Mouse (Mus musculus): ENCODE results near the gene Bcas1.
A peak's percentile ranks its signal among the peaks of the same experiment; 100 is the strongest.
"Not testable (repeated sequence)": the region's sequence is repeated elsewhere in the genome, so short reads cannot be mapped to it uniquely, and the experiment has no call there.

The Bcas1 gene

DNA sequence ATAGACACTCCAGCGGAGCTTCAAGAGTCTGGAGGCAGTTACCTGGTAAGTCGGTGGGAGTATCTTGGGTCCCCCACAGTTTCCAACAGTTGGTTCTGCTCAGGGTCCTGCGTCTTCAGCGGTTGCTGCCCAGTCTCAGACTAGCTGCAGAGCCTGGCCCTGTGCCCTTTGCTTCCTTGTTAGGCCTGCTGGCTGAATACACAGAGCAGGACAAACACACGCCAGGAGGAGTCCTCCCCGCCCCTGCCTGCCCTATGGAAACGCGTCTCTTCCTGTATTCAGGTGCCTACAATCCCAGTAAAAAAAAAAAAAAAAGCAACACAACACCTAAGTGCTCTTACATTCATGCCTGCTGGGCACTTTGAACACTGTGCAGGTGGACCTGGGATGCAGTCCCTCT lies at the start of gene Bcas1:
TSS of gene Bcas1 (minus strand) at position 142 of the 400 bp plus-strand sequence.
- DNase-seq, result peak; percentile 24 to 52

DNA sequence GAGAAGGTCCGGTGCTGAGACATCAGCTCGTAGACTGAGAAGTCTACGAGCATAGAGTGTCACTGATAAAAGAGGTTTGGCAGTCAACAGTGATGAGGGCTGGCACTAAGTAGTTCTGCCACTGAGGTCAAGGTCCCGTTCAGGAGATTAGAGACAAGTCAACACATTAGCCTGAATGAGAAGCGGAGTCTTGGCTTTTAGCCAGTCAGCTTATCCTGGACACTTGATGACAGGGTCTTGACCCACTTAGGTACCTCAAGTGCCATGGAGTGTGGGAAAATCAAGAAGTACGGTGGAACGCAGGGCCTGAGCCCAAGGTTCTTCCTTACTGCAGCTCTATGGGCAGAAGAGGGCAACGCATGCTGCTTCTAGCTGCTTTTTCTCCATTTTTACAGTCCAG lies 49.0 kb upstream of the Bcas1 start:
- DNase-seq, result peak; percentile 6 to 26

DNA sequence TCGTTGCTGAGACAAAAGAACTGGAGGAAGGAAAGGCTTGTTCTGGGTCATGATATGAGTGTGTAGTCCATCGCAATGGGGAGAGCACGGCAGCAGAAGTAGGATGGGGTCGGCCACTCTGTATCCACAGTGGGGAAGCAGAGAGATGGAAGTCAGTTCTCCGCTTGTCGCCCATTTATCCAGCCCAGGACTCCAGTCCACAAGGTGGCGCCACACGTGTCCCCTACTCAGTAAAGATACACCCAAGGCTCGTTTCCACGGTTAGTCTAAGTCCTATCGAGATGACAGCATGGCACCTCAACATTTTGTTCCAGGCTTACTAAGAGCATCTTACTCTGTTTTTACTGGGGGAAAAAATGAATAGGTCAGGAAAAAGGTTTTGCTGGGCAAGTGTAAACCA lies 48.6 kb upstream of the Bcas1 start:
- peak; percentile 30 to 37 for DNase-seq

DNA sequence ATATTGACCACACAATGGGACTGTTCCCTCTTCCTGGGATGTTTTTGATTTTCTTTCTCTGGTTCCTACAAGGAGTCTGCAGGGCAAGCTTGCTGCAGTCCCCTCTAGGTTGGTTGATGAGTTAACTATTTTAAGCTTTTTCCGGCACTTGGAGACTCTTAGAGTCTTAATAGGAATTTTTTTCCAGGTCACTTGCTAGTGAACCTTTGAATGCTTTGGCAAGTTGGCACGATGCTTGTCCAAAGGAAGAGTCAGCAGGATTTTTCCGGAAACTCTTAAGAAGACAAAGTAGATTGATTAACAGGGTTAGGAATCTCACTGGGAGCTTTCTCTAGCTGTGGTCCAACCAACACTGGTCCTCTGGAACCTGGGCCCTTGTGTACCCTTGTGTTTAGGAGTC lies 47.5 kb upstream of the Bcas1 start:
- DNase-seq, result no peak

DNA sequence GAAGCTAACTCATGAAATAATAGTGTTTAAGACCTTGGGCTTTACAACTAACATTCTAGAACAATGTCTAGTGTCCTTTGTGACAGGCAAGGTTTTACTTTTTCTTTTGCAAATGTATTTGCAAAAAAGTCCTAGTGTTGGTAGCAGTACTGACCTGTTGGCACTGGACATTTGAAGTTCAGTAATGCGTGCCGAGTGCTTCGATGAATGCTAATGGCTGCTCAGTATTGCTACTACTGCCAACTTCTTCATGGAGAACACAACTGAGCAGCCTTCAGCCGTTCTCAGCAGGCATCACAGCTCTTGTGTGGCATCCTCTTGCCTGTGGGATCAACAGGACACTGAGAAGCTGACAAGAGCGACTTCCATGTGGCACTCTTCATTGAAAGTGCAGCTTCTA lies 46.5 kb upstream of the Bcas1 start:
- no peak for DNase-seq

DNA sequence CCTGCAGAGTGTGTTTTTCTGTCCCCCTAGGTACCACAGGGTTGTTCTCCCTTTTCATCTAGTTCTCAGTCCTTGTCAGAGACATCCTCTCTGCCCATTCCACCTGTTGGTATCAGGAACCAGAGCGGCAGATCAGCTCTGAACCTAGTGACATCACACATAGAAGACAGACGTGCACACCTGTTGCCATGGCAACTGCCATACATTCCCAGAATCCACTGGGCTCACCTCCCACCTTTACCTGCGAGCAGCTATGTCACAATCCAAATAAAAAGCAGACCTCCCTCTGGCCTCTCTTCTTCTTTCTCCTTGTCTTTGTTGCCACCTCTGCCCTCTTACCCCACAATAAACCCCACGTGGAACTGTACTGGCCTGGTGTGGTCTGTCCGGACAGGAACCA lies 42.9 kb upstream of the Bcas1 start:
- no peak for DNase-seq

DNA sequence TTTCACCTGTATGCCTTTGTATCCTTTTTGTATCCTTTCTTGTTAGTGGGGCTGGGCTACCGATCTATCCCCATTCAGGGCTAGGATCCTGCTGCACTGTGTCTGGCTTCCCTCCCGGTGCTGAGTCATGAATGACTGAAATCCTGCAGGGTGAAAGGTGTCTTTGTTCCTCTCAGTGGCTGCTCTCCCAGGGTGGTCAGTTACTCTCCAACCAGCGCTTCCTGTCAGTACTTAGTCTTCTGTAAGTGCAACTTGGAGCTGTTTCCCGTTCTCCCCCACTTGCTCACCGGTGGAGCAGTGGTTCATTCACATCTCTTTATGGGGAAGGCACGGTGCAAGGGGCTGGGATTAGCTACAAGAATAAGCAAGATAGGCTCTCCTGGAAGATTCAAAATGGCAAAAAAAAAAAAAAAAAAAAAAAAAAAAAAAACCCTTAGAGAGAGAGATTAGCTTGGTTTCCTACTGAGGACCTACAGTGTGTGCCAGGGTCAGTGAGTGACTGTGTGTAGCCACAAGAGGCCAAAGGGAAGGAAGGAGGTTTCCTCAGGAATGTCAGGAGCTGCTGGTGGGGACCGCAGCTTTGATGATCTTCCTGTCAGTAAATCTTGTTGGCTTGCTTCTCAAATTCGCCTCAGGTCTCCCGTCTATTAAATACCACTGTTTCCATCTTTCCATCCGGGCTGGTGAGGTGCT lies 42.1 kb upstream of the Bcas1 start:
- DNase-seq, result peak; percentile 6 to 34

DNA sequence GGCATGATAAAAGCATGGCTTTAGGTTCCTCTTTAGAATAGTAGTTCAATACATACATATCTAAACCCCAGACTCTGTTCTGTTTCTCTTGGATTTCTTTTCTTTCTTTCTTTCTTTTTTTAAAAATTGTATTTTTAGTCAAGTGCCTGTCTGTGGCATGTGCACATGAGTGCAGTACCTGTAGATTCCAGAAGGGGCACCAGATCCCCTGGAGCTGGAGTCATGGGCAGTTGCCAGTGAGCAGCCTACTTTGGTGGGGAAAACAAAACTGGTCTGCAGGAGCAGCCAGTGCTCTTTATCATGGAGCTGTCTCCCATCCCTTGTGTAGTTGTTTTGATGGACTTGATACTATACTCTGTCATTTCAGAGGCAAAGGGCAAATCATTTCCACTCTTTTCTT lies 40.4 kb upstream of the Bcas1 start:
- no peak for DNase-seq

DNA sequence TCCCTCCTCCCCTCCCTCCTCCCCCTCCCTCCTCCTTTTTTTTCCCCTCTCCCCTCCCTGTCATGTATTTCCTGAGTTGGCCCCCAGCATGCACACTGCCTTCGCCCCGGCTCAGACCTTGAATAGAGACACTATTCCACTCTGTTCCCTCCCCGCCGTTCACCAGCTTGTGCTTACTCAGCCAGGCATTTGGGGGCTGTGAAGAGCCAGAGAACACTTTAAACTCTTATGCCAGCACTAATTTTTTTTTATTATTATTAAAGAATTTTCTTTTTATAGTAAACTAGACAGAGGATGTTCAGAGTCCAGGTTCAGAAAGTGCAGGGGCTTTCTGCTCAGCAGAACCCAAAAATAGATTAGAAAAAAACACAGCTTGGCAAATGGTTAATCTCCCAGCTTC lies 37.2 kb upstream of the Bcas1 start:
- no peak for DNase-seq

DNA sequence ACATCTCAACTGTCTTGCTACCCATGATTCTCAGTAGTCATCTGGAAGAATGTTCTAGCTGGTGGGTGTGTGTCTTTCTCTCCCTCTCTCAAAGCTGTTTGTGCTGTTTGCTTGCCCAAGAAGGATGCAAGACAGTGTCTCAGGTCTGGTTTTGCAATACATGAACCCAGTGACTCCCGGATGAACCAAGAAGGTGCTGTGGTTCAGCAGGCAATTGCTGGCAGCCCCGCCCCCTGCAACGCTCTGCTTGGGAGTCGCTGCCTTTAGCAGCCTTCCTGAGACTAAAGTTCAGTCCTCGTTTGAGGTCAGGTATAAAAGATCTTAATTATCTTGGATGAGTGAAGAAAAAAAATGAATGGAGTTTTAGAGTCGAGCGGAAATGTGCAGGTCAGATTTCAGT lies 34.0 kb upstream of the Bcas1 start:
- DNase-seq, result no peak

DNA sequence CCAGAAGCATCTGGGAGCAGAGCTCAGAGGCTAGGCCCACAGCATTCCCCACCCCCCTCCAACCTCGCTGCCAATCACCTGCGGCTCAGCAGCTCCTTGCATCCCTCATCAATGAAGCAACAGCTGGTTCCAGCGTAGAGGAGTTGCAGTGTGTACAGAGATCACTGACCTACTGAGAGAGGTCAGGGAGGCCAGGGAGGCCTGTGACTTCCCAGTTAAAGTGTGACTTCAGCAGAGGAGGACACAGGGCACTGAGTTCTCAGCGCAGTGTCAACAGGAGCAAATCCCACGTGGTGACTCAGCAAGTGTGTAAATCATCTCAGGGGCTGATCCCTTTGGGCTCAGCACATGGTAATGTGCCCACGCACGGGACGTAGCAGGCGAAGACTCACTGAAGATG lies 32.2 kb upstream of the Bcas1 start:
- DNase-seq, result no peak

DNA sequence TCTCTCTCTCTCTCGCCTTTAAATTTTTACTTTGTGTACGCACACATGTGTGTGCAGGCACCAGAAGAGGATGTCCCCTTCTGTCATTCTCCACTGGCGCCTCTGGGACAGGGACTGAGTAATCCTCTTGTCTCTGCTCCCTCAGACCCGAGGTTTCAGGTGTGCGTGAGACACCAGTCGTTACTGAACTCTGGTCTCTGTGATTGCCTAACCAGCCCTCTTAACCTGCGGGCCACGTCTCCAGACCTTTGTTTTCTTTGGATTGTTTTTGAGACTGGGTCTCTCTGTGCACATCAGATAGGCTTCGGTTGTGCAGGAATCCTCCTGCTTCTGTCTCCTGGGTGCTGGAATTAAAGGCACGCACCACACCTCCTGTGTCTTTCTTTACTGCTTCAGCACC lies 31.5 kb upstream of the Bcas1 start:
- DNase-seq, result no peak

DNA sequence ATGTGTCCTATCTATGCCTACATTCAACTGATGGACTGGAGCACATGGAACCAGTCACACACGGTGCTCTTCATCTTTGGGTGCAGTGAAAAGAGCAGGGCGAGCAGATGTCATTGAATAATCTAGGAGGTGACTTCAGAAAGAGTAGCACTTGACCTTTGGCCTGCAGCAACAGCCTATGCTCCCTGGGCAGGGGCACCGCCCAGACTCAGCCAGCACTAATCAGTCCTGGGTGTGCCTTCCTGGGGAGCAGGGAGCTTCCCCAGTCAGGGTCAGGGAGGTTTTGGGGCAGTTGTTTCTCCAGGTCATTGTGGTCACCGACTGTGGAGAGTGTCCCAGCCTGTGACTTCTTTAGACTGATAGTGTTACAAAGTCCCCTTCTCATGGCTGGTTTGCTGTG lies 26.2 kb upstream of the Bcas1 start:
- DNase-seq, result not testable (repeated sequence)

DNA sequence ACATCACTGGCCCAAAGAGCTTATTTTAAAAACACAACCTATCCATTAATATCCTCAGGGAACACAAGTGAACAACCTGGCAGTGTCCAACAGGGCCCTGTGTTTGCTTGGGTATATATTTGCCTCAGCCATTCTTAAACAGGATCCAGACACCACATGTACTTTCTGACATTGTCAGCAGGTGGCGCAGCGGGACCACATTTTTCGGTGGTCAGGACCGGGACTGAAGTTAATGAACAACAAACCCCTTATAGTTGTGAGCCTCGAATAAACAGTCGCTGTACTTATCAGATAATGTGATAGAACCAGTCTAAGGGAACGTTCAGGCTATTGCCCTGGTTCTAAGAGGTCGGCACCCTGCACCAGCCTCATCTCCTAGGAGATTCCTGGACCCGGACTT lies 23.3 kb upstream of the Bcas1 start:
- DNase-seq, result peak; percentile 64 to 71

DNA sequence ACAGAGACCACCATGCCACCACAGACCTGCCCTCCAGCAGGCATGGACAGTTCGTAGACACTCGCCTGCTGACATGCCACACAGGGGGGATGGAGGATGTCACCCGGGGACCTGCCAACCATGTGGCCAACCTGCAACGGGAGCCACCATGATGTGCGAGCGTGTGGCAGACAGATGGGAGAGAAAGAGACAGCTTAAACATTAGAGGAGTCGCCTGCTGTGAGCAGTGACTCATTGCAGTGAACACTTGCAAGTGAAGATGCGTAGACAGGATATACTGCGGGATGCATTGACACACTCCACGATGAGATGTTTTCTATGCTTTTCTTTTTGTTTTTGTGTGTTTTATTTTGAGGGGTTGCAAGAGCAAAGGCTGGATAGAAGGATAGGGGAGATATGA lies 20.0 kb upstream of the Bcas1 start:
- no peak for DNase-seq

DNA sequence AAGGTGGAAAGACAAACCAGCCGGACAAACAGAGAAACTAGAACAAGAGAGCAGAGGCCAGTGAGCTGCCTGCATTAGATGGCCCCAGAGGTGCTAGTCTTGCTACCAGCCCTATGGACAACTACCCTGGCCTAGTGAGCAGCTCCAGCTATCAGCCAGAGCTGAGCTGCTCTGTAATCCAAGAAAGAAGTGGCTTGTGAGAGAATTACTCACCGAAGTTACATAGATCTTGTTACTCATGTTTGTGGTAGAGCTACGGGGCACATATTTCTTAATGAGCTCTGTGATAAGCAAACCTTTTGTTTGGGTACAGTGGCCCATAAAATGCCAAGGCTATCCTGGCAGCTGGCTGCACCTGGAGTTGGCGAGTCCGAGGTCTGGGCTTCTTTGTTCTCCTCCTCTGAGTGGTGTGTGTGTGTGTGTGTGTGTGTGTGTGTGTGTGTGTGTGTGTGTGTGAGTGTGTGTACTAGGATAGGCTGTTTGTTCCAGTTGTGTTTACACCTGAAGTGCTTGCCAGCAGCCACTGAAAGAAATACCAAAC lies 19.3 kb upstream of the Bcas1 start:
- DNase-seq, result peak in 1 of 2 experiments; percentile 25

DNA sequence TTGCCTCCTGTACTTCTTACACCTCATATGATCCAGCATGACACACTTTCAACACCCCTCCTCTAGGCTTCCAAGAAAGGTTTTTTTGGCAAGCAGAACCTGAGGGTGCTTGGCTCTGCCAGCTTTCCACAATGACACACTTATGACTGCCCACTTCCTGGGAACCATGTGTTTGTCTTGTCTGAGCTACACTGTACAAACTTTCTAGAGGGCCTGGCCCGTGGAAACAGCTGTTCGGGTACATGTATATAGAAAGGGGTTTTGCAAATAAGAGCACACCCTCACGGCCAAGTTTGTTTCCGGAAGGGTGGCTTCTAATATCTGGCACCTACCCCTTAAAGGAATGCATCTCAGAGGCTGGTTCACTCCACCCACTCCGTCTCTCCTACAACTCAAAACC lies 18.2 kb upstream of the Bcas1 start:
- peak; percentile 51 to 73 for DNase-seq

DNA sequence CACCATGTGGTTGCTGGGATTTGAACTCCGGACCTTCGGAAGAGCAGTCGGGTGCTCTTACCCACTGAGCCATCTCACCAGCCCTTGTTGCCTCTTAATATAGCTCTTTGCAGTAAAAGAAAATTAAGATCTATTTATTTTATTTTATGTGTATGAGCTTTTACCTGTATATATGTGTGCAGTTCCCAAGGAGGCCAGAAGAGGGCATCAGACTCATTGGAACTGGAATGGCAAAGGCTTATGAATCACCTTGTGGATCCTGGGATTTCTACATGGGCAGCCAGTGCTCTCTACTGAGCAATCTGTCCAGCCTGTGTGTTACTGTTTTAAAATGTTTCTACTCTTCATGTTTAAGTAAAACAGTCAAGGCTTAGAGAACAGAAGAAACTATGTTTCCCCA lies 14.9 kb upstream of the Bcas1 start:
- DNase-seq, result peak in 1 of 2 experiments; percentile 13

DNA sequence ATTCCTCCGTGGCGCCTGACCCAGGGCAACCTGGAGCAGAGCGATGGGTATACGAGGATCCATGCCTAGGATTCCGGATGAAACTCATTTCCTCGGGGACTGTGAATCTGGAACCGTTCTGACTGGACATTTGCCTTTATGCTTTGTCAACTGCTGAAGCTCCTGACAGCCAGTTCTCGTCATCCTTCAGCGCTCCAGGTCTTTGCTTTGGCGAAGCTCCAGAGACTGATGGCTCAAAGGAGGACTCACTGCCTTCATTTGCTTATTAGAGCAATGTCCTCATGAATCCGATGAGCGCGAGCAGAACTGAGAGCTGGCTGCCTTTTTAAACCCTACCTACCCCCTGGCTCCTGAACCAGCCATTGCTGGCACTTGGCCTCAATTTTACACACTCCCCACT lies 11.1 kb upstream of the Bcas1 start:
- no peak for DNase-seq

DNA sequence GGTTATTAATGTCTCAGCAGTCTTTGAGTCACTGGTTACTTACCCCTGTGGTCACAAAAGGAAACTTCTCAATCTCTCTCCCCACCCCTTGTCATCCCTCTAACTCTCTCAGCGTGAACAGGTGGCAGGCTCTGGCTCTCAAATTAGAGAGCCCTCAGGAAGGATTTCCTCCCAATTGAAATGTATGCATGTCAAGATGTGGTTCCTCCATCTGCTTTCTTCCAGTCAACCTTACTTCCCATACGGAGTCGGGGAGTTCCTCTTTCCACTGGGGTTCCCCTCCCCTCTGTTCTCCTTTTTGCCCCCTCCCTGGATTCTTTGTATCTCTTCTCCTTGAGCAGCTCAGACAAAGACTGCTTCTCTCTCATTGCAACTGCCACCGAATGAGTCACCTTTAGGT lies 8.6 kb upstream of the Bcas1 start:
- no peak for DNase-seq

DNA sequence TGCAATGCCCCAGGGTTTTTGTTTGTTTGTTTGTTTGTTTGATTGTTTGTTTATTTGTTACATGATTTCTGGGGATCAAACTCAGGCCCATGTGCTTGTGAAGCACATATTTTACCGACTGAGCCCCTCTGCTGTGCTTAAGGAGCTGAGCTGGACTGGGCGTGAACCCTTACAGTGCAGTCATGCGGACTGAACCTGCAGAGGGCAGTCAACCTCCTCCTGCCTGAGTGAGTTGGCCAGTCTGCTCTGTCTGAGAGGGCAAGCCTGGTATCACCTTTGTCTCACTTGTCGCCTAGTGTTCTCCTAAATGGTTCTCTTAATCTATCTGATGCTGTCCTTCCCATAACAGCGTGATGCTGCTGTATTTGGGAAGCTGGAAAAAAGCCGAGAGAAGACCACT lies 4.5 kb upstream of the Bcas1 start:
- DNase-seq, result no peak

DNA sequence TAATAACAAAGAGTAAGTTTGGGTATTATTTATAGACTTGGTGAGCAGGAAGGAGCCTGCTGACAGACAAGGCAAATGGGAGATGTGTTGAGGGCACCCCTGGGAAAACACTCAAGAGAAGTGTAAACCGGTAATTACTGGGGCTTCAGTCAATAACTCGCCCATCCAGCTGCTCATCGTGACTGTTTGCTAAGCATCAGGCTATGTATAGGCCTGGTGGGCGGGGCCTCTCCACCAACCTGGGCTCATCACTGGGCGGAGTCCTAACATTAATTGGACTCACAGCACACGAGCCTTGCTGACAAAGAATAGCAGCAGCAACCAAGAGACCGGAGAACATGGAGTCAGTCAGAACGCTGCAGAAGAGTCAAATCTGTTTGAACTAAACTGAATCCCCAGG lies 1.3 kb upstream of the Bcas1 start:
- DNase-seq, result no peak

DNA sequence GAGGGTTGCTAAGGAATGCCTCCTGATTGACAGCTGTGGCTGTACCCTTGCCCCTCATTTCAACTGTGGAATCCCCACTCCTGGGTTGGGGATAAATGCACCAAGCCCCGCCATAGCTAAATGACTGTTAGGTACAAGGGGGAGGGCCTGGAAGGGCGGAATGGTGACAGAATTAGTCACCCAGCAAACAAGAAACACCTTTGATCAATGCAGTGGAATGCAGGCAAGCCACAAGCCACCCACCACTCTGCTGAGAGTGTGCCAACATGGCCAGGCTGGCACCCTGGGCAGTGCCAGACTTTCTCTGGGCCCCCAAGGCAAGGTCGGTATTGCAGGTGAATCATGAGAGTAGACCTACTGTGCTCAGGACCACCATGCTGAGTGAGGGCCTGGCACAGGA lies 3.5 kb downstream of the Bcas1 start:
- DNase-seq, result peak in 1 of 2 experiments; percentile 27

DNA sequence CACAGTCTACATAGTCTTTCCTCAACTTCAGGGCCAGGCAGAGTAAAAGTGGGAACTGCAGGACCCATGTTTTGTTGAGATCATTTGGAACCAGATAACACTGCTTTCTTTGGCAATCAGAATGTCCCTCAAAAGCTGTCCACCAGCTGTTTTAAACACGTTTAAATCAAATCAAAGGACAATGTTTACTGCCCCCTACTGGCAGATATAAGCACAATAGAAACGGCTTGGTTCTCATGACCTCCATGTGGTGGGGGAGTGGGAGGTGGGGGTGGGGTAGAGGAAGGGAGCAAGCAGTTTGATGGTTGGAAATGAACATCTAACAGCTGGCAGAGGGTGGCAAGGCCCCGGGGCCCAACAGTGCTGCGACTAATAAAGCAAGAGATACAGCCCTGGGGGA lies 5.7 kb downstream of the Bcas1 start:
- no peak for DNase-seq

DNA sequence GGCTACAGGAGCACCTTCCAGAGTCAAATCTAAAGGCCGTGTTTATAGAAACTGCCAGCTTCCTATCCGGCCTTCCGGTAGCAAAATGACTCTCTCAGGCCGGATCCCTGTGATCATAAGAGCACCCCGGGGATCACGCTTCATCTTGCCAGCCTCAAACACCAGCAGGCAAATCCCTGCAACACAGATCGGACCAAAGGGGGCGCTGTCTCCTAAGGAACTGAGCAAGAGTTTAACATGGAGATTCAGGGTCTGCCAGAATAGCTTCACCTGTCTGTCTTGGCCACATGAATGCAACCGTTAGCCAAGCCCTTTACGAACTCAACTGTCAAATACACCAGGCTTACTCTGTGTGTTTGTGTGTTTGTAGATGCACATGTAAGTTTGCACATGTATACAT lies 8.9 kb downstream of the Bcas1 start:
- DNase-seq, result peak; percentile 18
